Mouse (Mus musculus) thymus, postnatal 10 days (tissue): ENCODE data around the gene Nrxn3.

Experiments
- DNase-seq, 2 experiments: peaks; one replicate each; pipeline ENCODE4 v3.0.0; 2021; ENCODE audit warnings: low spot score in 2 of 2

The Nrxn3 gene

DNA sequence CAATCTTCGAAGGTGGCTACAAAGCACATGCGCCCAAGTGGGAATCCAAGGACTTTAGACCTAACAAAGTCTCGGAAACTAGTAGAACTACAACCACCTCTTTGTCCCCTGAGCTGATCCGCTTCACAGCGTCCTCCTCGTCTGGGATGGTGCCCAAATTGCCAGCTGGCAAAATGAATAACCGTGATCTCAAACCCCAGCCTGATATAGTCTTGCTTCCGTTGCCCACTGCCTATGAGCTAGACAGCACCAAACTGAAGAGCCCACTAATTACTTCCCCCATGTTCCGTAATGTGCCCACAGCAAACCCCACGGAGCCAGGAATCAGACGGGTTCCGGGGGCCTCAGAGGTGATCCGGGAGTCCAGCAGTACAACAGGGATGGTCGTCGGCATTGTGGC, 1609.1 kb downstream of the Nrxn3 start:
- DNase-seq = no peak

DNA sequence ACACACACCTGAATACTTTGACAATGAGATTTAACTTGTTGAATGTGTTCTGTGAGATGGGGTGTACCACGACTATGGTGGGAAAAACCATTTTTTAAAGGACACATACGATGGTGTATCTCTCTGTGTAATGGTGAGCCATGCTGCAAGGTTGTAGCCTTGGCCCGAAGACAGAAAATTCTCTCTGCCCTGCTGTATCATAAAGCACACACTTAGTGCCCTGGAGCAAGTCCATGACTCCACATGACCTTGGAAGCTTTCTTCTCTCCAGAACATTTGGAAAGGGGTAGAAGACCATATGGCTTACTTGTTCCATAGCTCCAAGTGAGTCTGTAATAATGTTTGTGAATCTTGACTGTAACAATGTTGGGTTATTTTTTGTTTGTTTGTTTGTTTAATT, 1609.8 kb downstream of the Nrxn3 start:
- no peak for DNase-seq

DNA sequence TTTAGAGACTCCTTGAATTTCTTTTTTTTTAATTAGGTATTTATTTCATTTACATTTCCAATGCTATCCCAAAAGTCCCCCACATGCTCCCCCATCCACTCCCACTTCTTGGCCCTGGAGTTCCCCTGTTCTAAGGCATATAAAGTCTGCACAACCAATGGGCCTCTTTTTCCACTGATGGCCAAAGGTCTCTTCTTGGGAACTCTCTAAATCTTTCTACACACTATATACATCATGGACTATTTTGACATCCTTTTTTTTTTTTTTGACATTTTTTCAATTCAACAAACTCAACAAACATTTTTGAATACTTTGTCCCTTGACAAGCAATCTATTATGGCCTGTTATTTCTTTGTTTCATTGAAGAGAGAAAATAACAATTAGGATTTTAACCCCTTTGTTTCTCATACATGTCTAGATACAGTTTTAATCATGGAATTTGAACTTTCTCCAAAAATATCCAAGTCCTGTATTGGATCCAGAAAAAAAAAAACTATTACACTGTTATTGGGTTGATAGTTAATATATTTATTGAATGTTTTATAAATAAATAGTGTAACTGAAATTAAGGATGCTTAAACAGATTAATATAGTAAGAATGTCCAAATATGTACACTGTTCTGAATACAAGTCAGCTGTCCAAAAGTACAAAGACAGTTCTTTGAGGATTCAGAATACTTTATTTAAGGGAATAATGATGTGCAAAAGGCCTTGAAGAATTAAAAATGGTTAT, 1615.0 kb downstream of the Nrxn3 start:
- DNase-seq = no peak

DNA sequence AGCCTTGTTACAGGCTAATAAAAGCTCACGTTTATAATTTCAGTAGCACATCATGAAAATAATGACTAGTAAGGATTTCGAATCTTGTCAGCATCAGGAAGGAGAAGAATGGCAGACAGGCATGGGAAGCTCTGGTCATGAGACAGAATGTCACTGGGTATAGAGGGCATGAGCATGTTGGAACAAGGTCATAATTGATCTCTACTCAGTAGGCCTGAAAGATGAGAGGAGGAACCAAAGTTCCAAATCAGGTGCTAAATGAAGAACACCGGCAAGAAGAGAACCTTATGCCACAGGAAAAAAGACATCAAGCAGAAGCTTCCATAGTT, 1615.5 kb downstream of the Nrxn3 start:
- no peak for DNase-seq
